Mouse (Mus musculus) CH12.LX (cell line): ENCODE data around the gene Arl14. TPM values are rescaled to one million over a fixed set of nuclear protein-coding genes. Genes with fewer than 3 reads are reported as not detected.

ENCODE experiments used
- DNase-seq: peaks from one replicate; pipeline ENCODE4 v3.0.0-alpha.2; 2013; ENCODE audit errors: extremely low read depth
- H3K27ac ChIP-seq: 2 replicates; pipeline ENCODE4 v1.5.1; 2012; ENCODE audit warnings: low read depth, mild to moderate bottlenecking, control low read depth, moderate library complexity; ENCODE audit not compliant: insufficient read depth
- H3K27me3 ChIP-seq: replicated peaks from 2 replicates; pipeline ENCODE3; 2012; ENCODE audit warnings: inconsistent platforms
- H3K36me3 ChIP-seq, 2 experiments: replicated peaks in 1 of 2; 2 replicates each; pipeline versions ENCODE3 to v1.6.1; 2012; ENCODE audit warnings: inconsistent platforms in 1 of 2, low read length in 1 of 2, mild to moderate bottlenecking in 1 of 2, mixed read lengths in 1 of 2, moderate library complexity in 1 of 2; ENCODE audit not compliant: control insufficient read depth in 1 of 2, insufficient read depth in 1 of 2
- H3K4me1 ChIP-seq, 2 experiments: 2 replicates each; pipeline ENCODE4 v1.6.1; 2012; ENCODE audit warnings: inconsistent platforms in 1 of 2, moderate library complexity in 1 of 2; ENCODE audit not compliant: insufficient read depth in 2 of 2, control insufficient read depth in 1 of 2
- H3K4me2 ChIP-seq: 2 replicates; pipeline ENCODE4 v1.6.1; 2012; ENCODE audit warnings: low read depth, mild to moderate bottlenecking, control low read depth; ENCODE audit not compliant: poor library complexity, insufficient read depth, severe bottlenecking
- H3K4me3 ChIP-seq, 3 experiments: fragments of 150-350 bp in 1 of 3; sonication (generic) in 1 of 3; replicated peaks in 1 of 3; 2 replicates each; pipeline versions ENCODE3 to v1.5.1; 2011 to 2012; ENCODE audit warnings: low read depth in 2 of 3, low read length in 2 of 3, mild to moderate bottlenecking in 2 of 3, moderate library complexity in 2 of 3, control low read depth in 1 of 3, improper control_type of control experiment in 1 of 3, inconsistent platforms in 1 of 3, mixed read lengths in 1 of 3; ENCODE audit not compliant: poor library complexity in 1 of 3
- H3K79me2 ChIP-seq: replicated peaks from 2 replicates; pipeline ENCODE4 v1.6.1; 2012; ENCODE audit warnings: mild to moderate bottlenecking, moderate library complexity; ENCODE audit not compliant: control insufficient read depth, poor library complexity, insufficient read depth, severe bottlenecking; ENCODE audit errors: extremely low read depth
- H3K9ac ChIP-seq: 2 replicates; pipeline ENCODE4 v1.6.1; 2012; ENCODE audit warnings: low read depth, mild to moderate bottlenecking, control low read depth, moderate library complexity; ENCODE audit not compliant: insufficient read depth
- H3K9me3 ChIP-seq: replicated peaks from 2 replicates; pipeline ENCODE3; 2012; ENCODE audit warnings: low read length, inconsistent platforms, mixed read lengths
- BHLHE40 ChIP-seq: IDR thresholded peaks from 2 replicates; pipeline ENCODE4 v1.6.1; 2011; ENCODE audit warnings: mild to moderate bottlenecking, low read depth, low read length, improper control_type of control experiment
- CHD1 ChIP-seq: IDR thresholded peaks from 2 replicates; pipeline ENCODE4 v1.6.1; 2012; ENCODE audit warnings: low read depth, low read length, improper control_type of control experiment, inconsistent platforms
- CHD2 ChIP-seq: IDR thresholded peaks from 2 replicates; pipeline ENCODE4 v1.6.1; 2011; ENCODE audit warnings: low read length, improper control_type of control experiment
- ELF1 ChIP-seq: IDR thresholded peaks from 2 replicates; pipeline ENCODE4 v1.6.1; 2014; ENCODE audit warnings: low read depth, mild to moderate bottlenecking, inconsistent platforms, low read length, improper control_type of control experiment
- JUND ChIP-seq: conservative IDR thresholded peaks from 2 replicates; pipeline ENCODE4 v1.6.1; 2011; ENCODE audit warnings: low read depth, low read length, improper control_type of control experiment
- MEF2A ChIP-seq: IDR thresholded peaks from 2 replicates; pipeline ENCODE4 v1.6.1; 2014; ENCODE audit warnings: low read depth, mild to moderate bottlenecking, inconsistent platforms, low read length, improper control_type of control experiment, borderline replicate concordance
- MXI1 ChIP-seq: IDR thresholded peaks from 2 replicates; pipeline ENCODE4 v1.6.1; 2011; ENCODE audit warnings: mild to moderate bottlenecking, low read depth, low read length, improper control_type of control experiment
- NELFE ChIP-seq: IDR thresholded peaks from 2 replicates; pipeline ENCODE4 v1.6.1; 2011; ENCODE audit warnings: low read depth, low read length, improper control_type of control experiment
- NRF1 ChIP-seq: IDR thresholded peaks from 2 replicates; pipeline ENCODE4 v1.6.1; 2014; ENCODE audit warnings: low read depth, mild to moderate bottlenecking, inconsistent platforms, low read length, improper control_type of control experiment, moderate library complexity
- POLR2A ChIP-seq: IDR thresholded peaks from 2 replicates; pipeline ENCODE4 v1.6.1; 2011; ENCODE audit warnings: low read depth, mild to moderate bottlenecking, improper control_type of control experiment, low read length
- RCOR1 ChIP-seq: conservative IDR thresholded peaks from 2 replicates; pipeline ENCODE4 v1.6.1; 2012; ENCODE audit warnings: low read depth, mild to moderate bottlenecking, inconsistent platforms, low read length, improper control_type of control experiment
- SIN3A ChIP-seq: IDR thresholded peaks from 2 replicates; pipeline ENCODE4 v1.6.1; 2012; ENCODE audit warnings: low read length, improper control_type of control experiment, inconsistent platforms
- SMC3 ChIP-seq: IDR thresholded peaks from 2 replicates; pipeline ENCODE4 v1.6.1; 2011; ENCODE audit warnings: low read depth, low read length, improper control_type of control experiment
- TBP ChIP-seq: conservative IDR thresholded peaks from 2 replicates; pipeline ENCODE4 v1.6.1; 2011; ENCODE audit warnings: low read depth, low read length, improper control_type of control experiment
- UBTF ChIP-seq: IDR thresholded peaks from 2 replicates; pipeline ENCODE4 v1.6.1; 2012; ENCODE audit warnings: low read depth, mild to moderate bottlenecking, inconsistent platforms, low read length, improper control_type of control experiment, moderate library complexity
- USF1 ChIP-seq: IDR thresholded peaks from 2 replicates; pipeline ENCODE4 v1.6.1; 2014; ENCODE audit warnings: low read depth, mild to moderate bottlenecking, inconsistent platforms, low read length, improper control_type of control experiment
- ZC3H11A ChIP-seq: IDR thresholded peaks from 2 replicates; pipeline ENCODE4 v1.6.1; 2012; ENCODE audit warnings: low read depth, mild to moderate bottlenecking, inconsistent platforms, low read length, improper control_type of control experiment
- dilution Hi-C: fragments of 300-500 bp; cut with MboI; formaldehyde crosslinking; loops from 2 replicates; pipeline ENCODE4 v1.14.3; 2020; ENCODE audit warnings: low sequenced_read_pairs; ENCODE audit not compliant: extremely low pct_unique_long_range_greater_than_20kb, extremely low pct_ligation_motif_present
- in situ Hi-C: fragments of 300-500 bp; cut with MboI; formaldehyde crosslinking; loops from 3 replicates; pipeline ENCODE4 v1.14.3; 2019; ENCODE audit warnings: low sequenced_read_pairs, low pct_ligation_motif_present, low pct_unique_long_range_greater_than_20kb, mixed read lengths
- polyA plus RNA-seq: library from polyadenylated mRNA; unstranded; fragments of >175 nt; gene quantifications from 2 replicates; pipeline ENCODE4 v1.2.1, GENCODE M21; 2012; ENCODE audit warnings: low read depth; ENCODE audit not compliant: insufficient read length
- total RNA-seq, 2 experiments: library from RNA; depleted of rRNA; stranded (reverse); fragments of 300-350 nt in 1 of 2; fragments of >200 nt in 1 of 2; gene quantifications; 2 replicates each; pipeline ENCODE4 v1.2.3; 2012 to 2014

Arl14 gene
- total and polyA plus RNA-seq, 3 experiments = not detected

DNA sequence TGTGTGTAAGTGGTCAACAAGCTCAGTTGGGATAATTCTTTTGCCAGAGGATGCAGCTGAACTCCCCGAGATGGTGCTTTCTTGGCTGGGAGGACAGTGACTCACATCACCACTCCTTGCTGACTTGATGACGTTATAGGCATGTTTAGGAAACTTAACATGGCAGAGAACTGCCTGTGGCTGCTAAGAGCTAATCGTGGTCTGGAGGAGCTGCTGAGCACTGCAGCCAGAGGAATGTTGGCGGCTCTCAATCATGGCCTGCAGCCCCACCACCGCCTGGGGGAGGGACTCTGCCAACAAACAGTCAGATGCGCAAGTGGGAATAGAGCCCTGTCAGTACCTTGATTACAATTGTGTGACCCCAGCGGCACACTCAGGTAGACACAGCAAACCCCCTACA, 49.6 kb downstream of the Arl14 start:
- Histone ChIP-seq H3K4me1 (peaks cover 20 to 26% of the 10 kb centered on the region in 2 experiments), H3K4me2 (no peak overlapping the region), H3K79me2 (no peaks in the 10 kb centered on the region), H3K27ac (no peak overlapping the region), H3K27me3 (no peaks in the 10 kb centered on the region), H3K9me3 (no peaks in the 10 kb centered on the region), H3K9ac (no peak overlapping the region), H3K36me3 (no peaks in the 10 kb centered on the region), H3K4me3 (no peak overlapping the region)
- DNase-seq = no peak
- TF ChIP-seq ZC3H11A (no peak), SIN3A (no peak), BHLHE40 (no peak), TBP (no peak), MEF2A (no peak), MXI1 (no peak), RCOR1 (no peak), JUND (no peak), POLR2A (no peak), NELFE (no peak), SMC3 (no peak), UBTF (no peak), USF1 (no peak), ELF1 (no peak), NRF1 (no peak), CHD2 (no peak), CHD1 (no peak)
- in situ Hi-C loops = loop anchor here (25.0 kb wide), 1 partner anchor 440 kb away; the partner anchor contains the start of gene Nmd3
- dilution Hi-C loops = no loop called here

Other genes starting within 250 kb of the Arl14 start
- gene Ift80, start 217.8 kb upstream of the Arl14 start, total RNA-seq (2012; rRNA removed) = 9.6 and 10.8 TPM in 2 replicates
- gene Ift80, start 217.8 kb upstream of the Arl14 start, total RNA-seq (2014; rRNA removed) = 13.8 and 15.8 TPM in 2 replicates
- gene Ift80, start 217.8 kb upstream of the Arl14 start, polyA plus RNA-seq = 11.5 and 13.3 TPM in 2 replicates
- gene Smc4, start 217.7 kb upstream of the Arl14 start, total RNA-seq (2012; rRNA removed) = 57.2 and 68.8 TPM in 2 replicates
- gene Smc4, start 217.7 kb upstream of the Arl14 start, total RNA-seq (2014; rRNA removed) = 140 and 177 TPM in 2 replicates
- 105 and 116 TPM in 2 replicates for gene Smc4, start 217.7 kb upstream of the Arl14 start, polyA plus RNA-seq
- 7.4 and 8.6 TPM in 2 replicates for gene Trim59, start 177.7 kb upstream of the Arl14 start, total RNA-seq (2012; rRNA removed)
- 41.4 and 42.9 TPM in 2 replicates for gene Trim59, start 177.7 kb upstream of the Arl14 start, total RNA-seq (2014; rRNA removed)
- gene Trim59, start 177.7 kb upstream of the Arl14 start, polyA plus RNA-seq = 28.5 and 29.1 TPM in 2 replicates
- 16.9 and 23.9 TPM in 2 replicates for gene Kpna4, start 95.3 kb upstream of the Arl14 start, total RNA-seq (2012; rRNA removed)
- 25.7 and 28.8 TPM in 2 replicates for gene Kpna4, start 95.3 kb upstream of the Arl14 start, total RNA-seq (2014; rRNA removed)
- gene Kpna4, start 95.3 kb upstream of the Arl14 start, polyA plus RNA-seq = 54.0 and 54.9 TPM in 2 replicates
- 0.34 and 0.68 TPM in 2 replicates for gene Ppm1l, start 94.4 kb downstream of the Arl14 start, total RNA-seq (2012; rRNA removed)
- 1.7 TPM in 2 replicates for gene Ppm1l, start 94.4 kb downstream of the Arl14 start, total RNA-seq (2014; rRNA removed)
- gene Ppm1l, start 94.4 kb downstream of the Arl14 start, polyA plus RNA-seq = 2.0 and 2.4 TPM in 2 replicates